Mouse (Mus musculus): ENCODE results near the gene Mgll. TPM values are rescaled to one million over a fixed set of nuclear protein-coding genes. Genes with fewer than 3 reads are reported as not detected.

The Mgll gene
- 1 to 10 TPM in 1 of 2 experiments, under 1 TPM in 1; 0.76 to 1.4 TPM for total RNA-seq (2023)

DNA sequence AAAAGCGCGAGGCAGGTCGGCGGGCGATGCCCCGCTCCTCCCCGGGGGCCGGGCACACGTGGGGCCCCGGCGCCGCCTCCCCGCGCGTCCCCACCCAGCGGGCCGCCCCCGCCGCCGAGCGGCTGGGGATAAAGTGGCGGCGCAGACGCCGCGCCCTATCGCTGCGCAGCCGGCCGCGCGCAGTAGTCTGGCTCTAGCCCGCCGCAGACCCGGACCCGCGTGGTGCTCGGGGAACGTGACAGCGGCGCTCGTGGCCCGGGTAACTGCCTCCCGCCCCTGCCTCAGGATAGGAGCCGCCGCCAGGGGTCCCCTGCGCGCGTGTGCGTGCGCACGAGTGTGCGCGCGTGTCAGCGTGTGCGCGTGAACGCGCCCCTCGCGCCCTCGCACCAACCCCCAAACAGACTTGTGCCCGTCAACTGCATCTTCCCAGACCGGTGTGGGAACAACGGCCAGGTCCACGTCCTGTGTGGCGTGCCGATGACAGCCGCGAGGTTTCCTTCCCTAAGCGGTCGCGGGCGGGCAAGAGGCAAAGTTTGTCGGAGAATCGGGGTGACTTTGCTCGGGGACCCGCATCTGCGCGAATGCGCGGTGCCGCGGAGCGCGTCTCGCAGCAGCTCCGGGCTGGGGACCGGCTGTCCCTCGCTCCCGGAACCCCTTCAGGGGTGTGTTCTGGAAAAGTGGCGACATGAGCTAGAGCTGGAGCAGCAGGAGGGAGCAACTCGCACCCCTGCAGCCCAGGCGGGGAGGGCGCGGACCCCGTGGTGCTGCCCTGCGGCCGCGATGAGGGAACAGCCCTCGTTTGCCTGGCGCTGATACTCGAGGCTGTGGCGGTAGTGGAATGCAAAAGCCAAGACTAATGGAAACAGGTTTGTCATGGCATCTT, at the start of gene Mgll:
Mgll (plus strand) TSS at position 100 of the 883 bp plus-strand sequence.

DNA sequence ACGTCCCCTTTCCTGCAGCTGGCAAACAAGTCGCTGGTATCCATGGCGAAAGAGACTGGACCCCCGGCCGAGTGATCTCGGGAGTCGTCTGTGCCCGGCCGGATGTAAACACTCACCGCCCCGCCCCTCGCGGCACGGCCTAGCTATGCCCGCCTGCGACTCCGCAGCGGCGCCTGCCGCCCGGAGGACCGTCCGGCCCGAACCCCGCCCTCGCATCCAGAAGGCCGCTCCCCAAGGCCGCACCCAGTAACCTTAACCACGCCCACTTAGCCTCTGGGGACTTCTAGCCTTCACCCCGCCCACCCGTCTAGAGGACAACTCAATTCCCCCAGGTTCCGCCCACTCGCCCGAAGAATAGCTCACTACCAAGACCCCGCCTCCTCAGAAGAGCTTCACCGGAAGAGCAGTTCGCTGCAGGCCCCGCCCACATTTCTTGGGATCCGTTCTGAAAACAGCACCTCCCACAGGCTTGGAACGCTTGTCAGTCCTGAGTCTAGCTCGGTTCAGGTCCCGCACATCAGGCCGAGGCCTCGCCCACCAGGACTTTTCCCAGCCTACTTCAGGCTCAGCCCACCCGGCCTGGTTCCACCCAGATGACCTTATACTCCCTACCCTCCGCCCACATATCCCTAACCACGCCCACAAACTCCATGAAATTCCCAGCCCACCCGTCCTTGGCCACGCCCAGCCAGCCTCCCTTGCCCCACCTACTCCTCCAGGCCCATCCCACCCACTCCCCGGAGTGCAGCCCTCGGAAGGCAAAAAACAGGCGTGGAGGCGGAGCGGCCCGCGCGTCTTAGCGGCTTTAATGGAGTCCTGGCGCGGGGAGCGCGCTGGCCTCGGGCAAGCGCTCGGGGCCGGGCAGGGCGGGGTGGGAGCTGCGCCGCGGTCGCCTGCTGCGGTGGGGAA, 117.8 kb downstream of the Mgll start, which contains the start of gene Abtb1:
Abtb1 (minus strand) TSS at position 204 of the 909 bp plus-strand sequence.

GRCm38 (mm10) chr6:88874868-88875508, 150.8 kb downstream of the Mgll start, which contains the start of gene Podxl2:
Gene Podxl2, minus strand, starts transcription at chr6:88875044.

Other genes with a start within 250 kb of the Mgll start
- gene Sec61a1, start 205.5 kb upstream of the Mgll start, total RNA-seq (2023), result 100 to 1,000 TPM; 211 to 216 TPM
- gene Kbtbd12, start 86.5 kb upstream of the Mgll start, total RNA-seq (2023), result under 1 TPM in 1 of 2 experiments, not detected in 1; 0.58 TPM
- gene Abtb1, start 117.6 kb downstream of the Mgll start, total RNA-seq (2023), result 10 to 100 TPM; 63.1 to 65.5 TPM
- gene Podxl2, start 150.6 kb downstream of the Mgll start, total RNA-seq (2023), result not detected
- gene Mcm2, start 174.4 kb downstream of the Mgll start, total RNA-seq (2023), result 10 to 100 TPM in 1 of 2 experiments, 1 to 10 TPM in 1; 7.3 to 10.1 TPM
- gene Tpra1, start 177.8 kb downstream of the Mgll start, total RNA-seq (2023), result 100 to 1,000 TPM; 133 to 142 TPM

All from monocyte, adult 59 days (primary cell).